Mouse (Mus musculus): ENCODE data around the gene Klhl2.

GRCm38 (mm10) chr8:64898710-64899109, 48.9 kb upstream of the Klhl2 start:
- TF ChIP-seq CTCF (IDR thresholded peaks at IDR 0.05; ENCODE audit: extremely low read depth, insufficient read depth, insufficient read length, insufficient replicate concordance) (no peak), POLR2A (IDR thresholded peaks at IDR 0.05; ENCODE audit: low read depth, low read length) (no peak)

Measured in spleen, adult 2 months (tissue).